In the genomic region with DNA sequence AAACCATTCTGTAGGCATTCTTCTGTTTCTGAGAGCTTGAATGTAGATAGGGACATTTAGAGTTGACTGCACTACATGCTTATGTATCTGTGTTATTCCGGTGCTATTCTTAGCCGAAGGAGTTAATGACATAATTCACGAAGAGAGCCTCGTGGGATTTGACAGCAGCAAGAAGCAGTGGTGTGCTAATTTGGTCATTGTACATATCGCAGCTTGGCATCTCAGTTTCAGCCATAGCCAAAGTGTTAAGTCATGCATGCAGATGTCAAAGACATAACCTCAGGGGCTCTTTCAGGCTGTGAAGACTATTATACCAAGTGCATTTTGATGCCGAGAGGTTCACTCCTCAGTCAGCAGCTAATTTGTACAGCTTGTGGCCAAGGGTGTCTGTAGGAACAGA, we compare ENCODE assay signal across 20 mouse cellular contexts.
A peak's percentile ranks its signal among the peaks of the same experiment; 100 is the strongest.
DNase-seq lines count a peak whose midpoint lies in the region; ATAC-seq and TF ChIP-seq lines count a peak whose summit lies in the region.
"Had no signal": no experiment of that assay in that cellular context is flagged by ENCODE, and none has a peak within 500 bp of the region (broad histone marks: within the 10 kb centered on the region; RNA-seq: fewer than 3 reads in every experiment).

No protein-coding gene starts in this region.

- 0 out of 2 replicates have a peak overlapping the region, but pooled peaks have one; percentile 5 for H3K27ac ChIP-seq in heart, embryonic 12.5 days (ENCODE audit: poor library complexity, severe bottlenecking)
- no peak overlapping the region for H3K27ac ChIP-seq in midbrain, embryonic 14.5 days (replicated peaks; ENCODE audit: low read depth, low read length)
- H3K27ac ChIP-seq in midbrain, embryonic 13.5 days = no peak overlapping the region
- no peak overlapping the region for H3K27ac ChIP-seq in forebrain, postnatal 0 days (ENCODE audit: low read depth, low read length)
- H3K27ac ChIP-seq: kidney, embryonic 15.5 days; neural tube, embryonic 12.5 days had no signal

- no peak overlapping the region for H3K4me3 ChIP-seq in heart, embryonic 12.5 days
- H3K4me3 ChIP-seq in midbrain, embryonic 14.5 days (replicated peaks; ENCODE audit: low read depth, low read length) = no peak overlapping the region
- no peak overlapping the region for H3K4me3 ChIP-seq in midbrain, embryonic 13.5 days (replicated peaks)
- no peak overlapping the region for H3K4me3 ChIP-seq in forebrain, postnatal 0 days (ENCODE audit: low read depth, low read length)
- H3K4me3 ChIP-seq: kidney, embryonic 15.5 days; megakaryocyte, embryonic 14.5 days; neural tube, embryonic 12.5 days had no signal

- no peak for ATAC-seq in heart, embryonic 12.5 days (ENCODE audit: insufficient number of reproducible peaks, low FRiP score)
- ATAC-seq in midbrain, embryonic 14.5 days (ENCODE audit: low FRiP score, low TSS enrichment) = no peak
- ATAC-seq in midbrain, embryonic 13.5 days = no peak
- ATAC-seq in forebrain, postnatal 0 days = 0 out of 2 replicates have a peak, but pooled peaks have one; percentile 23
- ATAC-seq: intestine, embryonic 16.5 days; liver, postnatal 0 days had no signal

- no peak overlapping the region for H3K9ac ChIP-seq in heart, embryonic 12.5 days
- no peak overlapping the region for H3K9ac ChIP-seq in midbrain, embryonic 14.5 days (replicated peaks; ENCODE audit: low read length)
- no peak overlapping the region for H3K9ac ChIP-seq in midbrain, embryonic 13.5 days (replicated peaks)
- H3K9ac ChIP-seq in forebrain, postnatal 0 days = no peak overlapping the region
- H3K9ac ChIP-seq: kidney, embryonic 15.5 days; liver, postnatal 0 days; neural tube, embryonic 12.5 days had no signal

- no peaks in the 10 kb centered on the region for H3K27me3 ChIP-seq in heart, embryonic 12.5 days (replicated peaks)
- H3K27me3 ChIP-seq in midbrain, embryonic 14.5 days (ENCODE audit: control insufficient read depth, insufficient read depth, low read length) = no peaks in the 10 kb centered on the region
- H3K27me3 ChIP-seq in midbrain, embryonic 13.5 days = 0 out of 2 replicates have a peak, but pooled peaks cover 3% of the 10 kb centered on the region
- H3K27me3 ChIP-seq in forebrain, postnatal 0 days (ENCODE audit: insufficient read depth, low read length) = no peaks in the 10 kb centered on the region
- H3K27me3 ChIP-seq: megakaryocyte, embryonic 14.5 days; neural tube, embryonic 12.5 days had no signal

- intact Hi-C loops in heart, postnatal 25 days (cut with DNase I) = no loop called here

- H3K4me1 ChIP-seq in heart, embryonic 12.5 days (replicated peaks) = 0 out of 2 replicates have a peak, but pooled peaks cover 2% of the 10 kb centered on the region
- no peaks in the 10 kb centered on the region for H3K4me1 ChIP-seq in midbrain, embryonic 14.5 days (ENCODE audit: control insufficient read depth, insufficient read depth, low read length)
- peaks cover 4% of the 10 kb centered on the region; the same call in 1 of the 2 replicates for H3K4me1 ChIP-seq in midbrain, embryonic 13.5 days (replicated peaks)
- no peaks in the 10 kb centered on the region for H3K4me1 ChIP-seq in forebrain, postnatal 0 days (ENCODE audit: insufficient read depth)
- H3K4me1 ChIP-seq: kidney, embryonic 15.5 days; megakaryocyte, embryonic 14.5 days; neural tube, embryonic 12.5 days had no signal

- TF ChIP-seq CTCF in forebrain, postnatal 0 days (IDR thresholded peaks at IDR 0.05; ENCODE audit: low read depth) = no peak

- H3K36me3 ChIP-seq in heart, embryonic 12.5 days = no peaks in the 10 kb centered on the region
- no peaks in the 10 kb centered on the region for H3K36me3 ChIP-seq in midbrain, embryonic 14.5 days (ENCODE audit: control insufficient read depth, insufficient read depth, low read length)
- H3K36me3 ChIP-seq in midbrain, embryonic 13.5 days = no peaks in the 10 kb centered on the region
- H3K36me3 ChIP-seq in forebrain, postnatal 0 days (ENCODE audit: insufficient read depth) = no peaks in the 10 kb centered on the region
- H3K36me3 ChIP-seq: kidney, embryonic 15.5 days; neural tube, embryonic 12.5 days had no signal

- WGBS in heart, embryonic 12.5 days = 40% methylated on average over 6 of the region's 6 CpGs
- WGBS in midbrain, embryonic 14.5 days = 32% methylated on average over 6 of the region's 6 CpGs
- WGBS in midbrain, embryonic 13.5 days = 41% methylated on average over 6 of the region's 6 CpGs
- 17% methylated on average over 6 of the region's 6 CpGs for WGBS in forebrain, postnatal 0 days

- H3K9me3 ChIP-seq in heart, embryonic 12.5 days (replicated peaks) = no peaks in the 10 kb centered on the region
- no peaks in the 10 kb centered on the region for H3K9me3 ChIP-seq in midbrain, embryonic 14.5 days (ENCODE audit: control insufficient read depth, low read length)
- no peaks in the 10 kb centered on the region for H3K9me3 ChIP-seq in midbrain, embryonic 13.5 days
- H3K9me3 ChIP-seq in forebrain, postnatal 0 days (ENCODE audit: low read length) = no peaks in the 10 kb centered on the region
- H3K9me3 ChIP-seq: kidney, embryonic 15.5 days; megakaryocyte, embryonic 14.5 days; neural tube, embryonic 12.5 days had no signal

- no peak for DNase-seq in heart, postnatal 25 days (ENCODE audit: low spot score)
- DNase-seq in midbrain, embryonic 14.5 days = peak; percentile 37
- DNase-seq in forebrain, postnatal 0 days = peak; percentile 8
- no peak for DNase-seq in spleen, postnatal 36 days (ENCODE audit: low spot score in 2 of 2)
- DNase-seq in frontal cortex, postnatal 14 days (ENCODE audit: low spot score in 2 of 2) = no peak
- DNase-seq: B cell, adult 2 months; cerebellum, adult 11-12 months; cerebellum, postnatal 25 days; heart, postnatal 36 days; liver; liver, postnatal 0 days; lung, postnatal 14 days; right cerebral cortex, postnatal 14 days; thymus, postnatal 36 days had no signal

- H3K4me2 ChIP-seq in heart, embryonic 12.5 days = no peak overlapping the region
- no peak overlapping the region for H3K4me2 ChIP-seq in midbrain, embryonic 14.5 days (ENCODE audit: low read length)
- no peak overlapping the region for H3K4me2 ChIP-seq in midbrain, embryonic 13.5 days (replicated peaks)
- H3K4me2 ChIP-seq in forebrain, postnatal 0 days (ENCODE audit: low read depth) = no peak overlapping the region
- H3K4me2 ChIP-seq: kidney, embryonic 15.5 days; neural tube, embryonic 12.5 days had no signal

Comparison
In these comparisons a context has a peak if more than half of its experiments do, and no peak if none do; other contexts are left out.
1. DNase-seq: peak in midbrain, embryonic 14.5 days (single experiment) and forebrain, postnatal 0 days (single experiment); none in heart, postnatal 25 days (single experiment), spleen, postnatal 36 days (0 of 2) and frontal cortex, postnatal 14 days (0 of 2).